Mouse (Mus musculus) cerebellum, adult 2 months (tissue): ENCODE results near the gene Fgfr2.

Experiments used
- CTCF ChIP-seq: fragments of 200-500 bp; IDR thresholded peaks from 2 replicates; pipeline ENCODE4 v1.5.1; 2011; ENCODE audit warnings: low read depth, mild to moderate bottlenecking, control low read depth, low read length, moderate library complexity, borderline replicate concordance; ENCODE audit not compliant: insufficient read depth
- POLR2A ChIP-seq: fragments of 200-500 bp; IDR thresholded peaks from 2 replicates; pipeline ENCODE4 v1.6.1; 2011; ENCODE audit warnings: low read length, control low read depth, borderline replicate concordance; ENCODE audit not compliant: insufficient read depth

GRCm38 (mm10) chr7:132624161-132624560 lies 499.0 kb downstream of the Fgfr2 start:
- no peak for TF ChIP-seq CTCF
- no peak for TF ChIP-seq POLR2A
